ENCODE assay signal across 14 mouse cellular contexts in the genomic region with DNA sequence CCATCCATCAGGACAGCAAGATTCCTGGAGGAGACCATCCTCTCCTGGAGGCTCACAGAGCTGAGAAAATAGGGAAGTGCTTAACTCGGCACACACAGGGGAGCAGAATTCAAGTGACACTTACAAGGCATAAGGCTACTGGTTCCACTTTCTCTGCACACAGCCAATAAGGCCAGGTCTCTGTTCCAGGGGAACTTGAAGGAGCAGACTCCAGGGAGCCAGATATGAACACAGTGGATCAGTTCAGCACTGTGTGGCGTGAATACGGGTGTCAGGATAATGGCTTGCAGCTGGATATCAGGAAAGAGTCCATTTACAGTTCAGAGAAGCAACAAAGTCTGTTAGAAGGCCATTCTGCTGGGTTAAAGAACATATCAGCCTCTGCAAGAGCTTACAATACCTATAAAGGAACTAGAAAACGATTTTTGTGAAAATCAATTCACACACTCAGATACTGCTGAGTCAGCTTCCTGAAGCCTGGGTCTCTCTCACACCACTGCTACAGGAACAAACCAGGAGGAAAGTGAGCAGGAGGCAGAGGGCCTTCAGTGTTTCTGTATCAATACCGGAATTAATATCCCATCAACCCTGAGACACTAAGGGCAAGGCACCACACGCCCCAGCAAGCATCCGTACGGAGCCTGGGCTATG.
A peak's percentile ranks its signal among the peaks of the same experiment; 100 is the strongest.
DNase-seq lines count a peak whose midpoint lies in the region; ATAC-seq and TF ChIP-seq lines count a peak whose summit lies in the region.
"Had no signal": no experiment of that assay in that cellular context is flagged by ENCODE, and none has a peak within 500 bp of the region (broad histone marks: within the 10 kb centered on the region; RNA-seq: fewer than 3 reads in every experiment).

No protein-coding gene starts in this region.

- H3K36me3 ChIP-seq in heart, adult 2 months (ENCODE audit: control insufficient read depth, insufficient read depth, low read length) = no peaks in the 10 kb centered on the region
- H3K36me3 ChIP-seq in lung, postnatal 0 days (ENCODE audit: insufficient read depth, low read length) = no peaks in the 10 kb centered on the region
- H3K36me3 ChIP-seq in stomach, embryonic 15.5 days = no peaks in the 10 kb centered on the region
- H3K36me3 ChIP-seq: embryonic facial prominence, embryonic 15.5 days had no signal

- no peak overlapping the region for H3K4me2 ChIP-seq in lung, postnatal 0 days (replicated peaks; ENCODE audit: low read depth, low read length)
- H3K4me2 ChIP-seq in stomach, embryonic 15.5 days = 0 out of 2 replicates have a peak overlapping the region, but pooled peaks have one; percentile 10
- H3K4me2 ChIP-seq: embryonic facial prominence, embryonic 15.5 days; neural tube, embryonic 13.5 days had no signal

- H3K27me3 ChIP-seq in heart, adult 2 months (ENCODE audit: control insufficient read depth, insufficient read depth, low read length) = no peaks in the 10 kb centered on the region
- no peaks in the 10 kb centered on the region for H3K27me3 ChIP-seq in lung, postnatal 0 days (replicated peaks; ENCODE audit: insufficient read depth, low read length)
- no peaks in the 10 kb centered on the region for H3K27me3 ChIP-seq in stomach, embryonic 15.5 days (replicated peaks)
- H3K27me3 ChIP-seq: embryonic facial prominence, embryonic 15.5 days; neural tube, embryonic 13.5 days had no signal

- no peak for TF ChIP-seq POLR2A in heart, adult 2 months (IDR thresholded peaks at IDR 0.05; ENCODE audit: insufficient read depth, low read depth, low read length)

- intact Hi-C loops in heart, adult 2 months (cut with DNase I) = no loop called here

- H3K27ac ChIP-seq in heart, adult 2 months = no peak overlapping the region
- no peak overlapping the region for H3K27ac ChIP-seq in lung, postnatal 0 days (ENCODE audit: low read length)
- peak overlapping the region; percentile 26; the same call in 1 of the 2 replicates for H3K27ac ChIP-seq in stomach, embryonic 15.5 days
- H3K27ac ChIP-seq: embryonic facial prominence, embryonic 15.5 days; left cerebral cortex, adult 2 months; neural tube, embryonic 13.5 days had no signal

- TF ChIP-seq CTCF in heart, adult 2 months (IDR thresholded peaks at IDR 0.05) = no peak
- TF ChIP-seq CTCF in lung, postnatal 0 days (IDR thresholded peaks at IDR 0.05) = no peak

- H3K79me2 ChIP-seq in heart, adult 2 months (replicated peaks; ENCODE audit: control insufficient read depth, insufficient read depth, low read length) = no peaks in the 10 kb centered on the region

- no peaks in the 10 kb centered on the region for H3K9me3 ChIP-seq in lung, postnatal 0 days (ENCODE audit: low read length)
- H3K9me3 ChIP-seq in stomach, embryonic 15.5 days = no peaks in the 10 kb centered on the region
- H3K9me3 ChIP-seq: embryonic facial prominence, embryonic 15.5 days; neural tube, embryonic 13.5 days had no signal

- H3K9ac ChIP-seq in heart, adult 2 months (ENCODE audit: low read depth, low read length) = no peak overlapping the region
- no peak overlapping the region for H3K9ac ChIP-seq in lung, postnatal 0 days (replicated peaks; ENCODE audit: low read depth)
- no peak overlapping the region for H3K9ac ChIP-seq in stomach, embryonic 15.5 days
- H3K9ac ChIP-seq: embryonic facial prominence, embryonic 15.5 days; neural tube, embryonic 13.5 days had no signal

- peak; percentile 4 to 16 for DNase-seq in heart, adult 18-20 months
- DNase-seq in heart, adult 2 months = no peak
- DNase-seq in lung, postnatal 0 days (ENCODE audit: low spot score) = peak; percentile 4
- DNase-seq in lung, postnatal 25 days (ENCODE audit: low spot score) = no peak
- DNase-seq in forelimb bud, embryonic 11.5 days (ENCODE audit: low read depth, low spot score) = peak; percentile 3
- DNase-seq in testis, postnatal 14 days (ENCODE audit: low spot score) = no peak
- no peak for DNase-seq in frontal cortex, postnatal 25 days (ENCODE audit: low spot score in 2 of 2)
- DNase-seq: cerebellum, adult 8-10 months; liver; retina, postnatal 1 day had no signal

- no peak for TF ChIP-seq EP300 in heart, adult 2 months (IDR thresholded peaks at IDR 0.05; ENCODE audit: insufficient read depth, low read depth, low read length)
- no peak for TF ChIP-seq EP300 in lung, postnatal 0 days (IDR thresholded peaks at IDR 0.05)

- WGBS in heart, adult 2 months = 63% methylated on average over 8 of the region's 8 CpGs
- 56% methylated on average over 8 of the region's 8 CpGs for WGBS in lung, postnatal 0 days
- 55% methylated on average over 8 of the region's 8 CpGs for WGBS in stomach, embryonic 15.5 days

- no peak overlapping the region for H3K4me3 ChIP-seq in heart, adult 2 months
- H3K4me3 ChIP-seq in lung, postnatal 0 days (ENCODE audit: low read depth, low read length) = no peak overlapping the region
- no peak overlapping the region for H3K4me3 ChIP-seq in stomach, embryonic 15.5 days (replicated peaks)
- H3K4me3 ChIP-seq: embryonic facial prominence, embryonic 15.5 days; left cerebral cortex, adult 2 months; neural tube, embryonic 13.5 days had no signal

- no peaks in the 10 kb centered on the region; the same call in 1 of the 2 replicates for H3K4me1 ChIP-seq in heart, adult 2 months (ENCODE audit: control insufficient read depth, insufficient read depth, low read length)
- H3K4me1 ChIP-seq in lung, postnatal 0 days (ENCODE audit: insufficient read depth, low read depth, low read length) = no peaks in the 10 kb centered on the region
- H3K4me1 ChIP-seq in stomach, embryonic 15.5 days = no peaks in the 10 kb centered on the region
- H3K4me1 ChIP-seq: embryonic facial prominence, embryonic 15.5 days; neural tube, embryonic 13.5 days had no signal

- no peak for ATAC-seq in lung, postnatal 0 days
- no peak for ATAC-seq in stomach, embryonic 15.5 days (ENCODE audit: insufficient read depth, low FRiP score, low read depth)

Comparison
In these comparisons a context has a peak if more than half of its experiments do, and no peak if none do; other contexts are left out.
1. DNase-seq: peak in heart, adult 18-20 months (2 of 2), lung, postnatal 0 days (single experiment) and forelimb bud, embryonic 11.5 days (single experiment); none in heart, adult 2 months (0 of 2), lung, postnatal 25 days (single experiment), testis, postnatal 14 days (single experiment) and frontal cortex, postnatal 25 days (0 of 2).